Mouse (Mus musculus): ENCODE measurements at regions not wholly inside any gene's neighbourhood (a gene's known extent, or its start where the extent isn't known, plus 50 kb on each side); places are given as distances from the start of the nearest gene placed in this dataset.

- DNase-seq (ENCODE audit: low spot score) (no peak), ATAC-seq (ENCODE audit: insufficient read depth, low read depth) (no peak)
- Histone ChIP-seq H3K27ac (ENCODE audit: low read depth) (no peak overlapping the region), H3K4me2 (ENCODE audit: low read depth, low read length) (no peak overlapping the region), H3K4me1 (ENCODE audit: control insufficient read depth, insufficient read depth) (no peaks in the 10 kb centered on the region), H3K36me3 (replicated peaks; ENCODE audit: control insufficient read depth, insufficient read depth, low read length) (no peaks in the 10 kb centered on the region), H3K4me3 (ENCODE audit: low read depth, low read length) (no peak overlapping the region), H3K9me3 (replicated peaks; ENCODE audit: control insufficient read depth, low read length) (no peaks in the 10 kb centered on the region), H3K27me3 (ENCODE audit: control insufficient read depth, insufficient read depth, low read length) (no peaks in the 10 kb centered on the region), H3K9ac (replicated peaks; ENCODE audit: low read depth, low read length) (no peak overlapping the region)
- WGBS, result 56% methylated on average over 9 of the region's 9 CpGs
- no peak for TF ChIP-seq EP300 (IDR thresholded peaks at IDR 0.05; ENCODE audit: low read depth)
- no peak for TF ChIP-seq CTCF (IDR thresholded peaks at IDR 0.05; ENCODE audit: low read depth)
Observed at GRCm38 (mm10) chr10:111787175-111787574, 185.3 kb upstream of the Krr1 start.

DNA sequence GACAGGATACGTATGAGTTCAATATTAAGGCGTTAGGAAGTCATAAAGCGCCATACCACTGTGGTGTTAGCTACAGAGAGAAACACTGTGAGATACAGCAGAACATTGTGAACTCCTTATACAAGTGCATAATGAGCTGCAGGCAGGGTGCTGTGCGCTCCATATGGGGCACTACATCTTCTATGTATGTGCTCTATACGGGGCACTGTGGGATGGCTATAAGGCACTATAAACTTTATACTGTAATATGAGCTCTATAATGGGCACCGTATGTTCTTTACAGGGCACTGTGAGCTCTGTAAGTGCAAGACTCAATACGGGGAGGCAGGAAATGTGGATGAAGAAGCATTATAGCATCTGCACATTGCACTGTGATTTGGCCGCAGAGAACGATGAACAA, 183.2 kb upstream of the Krr1 start:
- H3K27me3 ChIP-seq (ENCODE audit: control insufficient read depth, insufficient read depth, low read length), result no peaks in the 10 kb centered on the region
- no peak for TF ChIP-seq EP300 (IDR thresholded peaks at IDR 0.05; ENCODE audit: low read depth)
- no peak for TF ChIP-seq CTCF (IDR thresholded peaks at IDR 0.05; ENCODE audit: low read depth)
- no peak overlapping the region for H3K4me2 ChIP-seq (ENCODE audit: low read depth, low read length)
- H3K36me3 ChIP-seq (replicated peaks; ENCODE audit: control insufficient read depth, insufficient read depth, low read length), result no peaks in the 10 kb centered on the region
- WGBS, result 93% methylated on average over 9 of the region's 9 CpGs
- DNase-seq (ENCODE audit: low spot score) (no peak), ATAC-seq (ENCODE audit: insufficient read depth, low read depth) (no peak)
- no peaks in the 10 kb centered on the region for H3K4me1 ChIP-seq (ENCODE audit: control insufficient read depth, insufficient read depth)
- no peak overlapping the region for H3K4me3 ChIP-seq (ENCODE audit: low read depth, low read length)
- H3K9me3 ChIP-seq (replicated peaks; ENCODE audit: control insufficient read depth, low read length), result no peaks in the 10 kb centered on the region
- no peak overlapping the region for H3K9ac ChIP-seq (replicated peaks; ENCODE audit: low read depth, low read length)
- no peak overlapping the region for H3K27ac ChIP-seq (ENCODE audit: low read depth)

DNA sequence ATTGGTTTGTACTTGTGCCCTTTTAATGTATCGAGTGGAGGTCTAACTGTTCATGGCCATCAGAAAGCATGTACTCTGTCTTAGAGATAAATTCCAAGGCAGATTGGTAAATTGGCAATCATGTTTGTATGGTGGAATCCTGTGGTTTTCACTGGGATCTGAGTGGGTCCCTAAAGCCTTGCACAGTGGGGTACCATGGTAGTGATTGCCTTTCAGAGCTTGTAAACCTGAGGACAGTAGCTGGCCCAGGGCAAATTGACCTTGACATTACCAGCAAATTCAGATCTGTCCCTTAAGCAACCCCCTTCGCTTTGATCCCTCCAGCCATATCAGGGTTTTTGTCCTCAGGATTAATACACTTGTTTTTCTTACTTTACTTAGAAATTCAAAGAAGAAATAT, 181.6 kb upstream of the Krr1 start:
- TF ChIP-seq EP300 (IDR thresholded peaks at IDR 0.05; ENCODE audit: low read depth) (no peak), CTCF (IDR thresholded peaks at IDR 0.05; ENCODE audit: low read depth) (no peak)

GRCm38 (mm10) chr10:111795056-111795455, 177.4 kb upstream of the Krr1 start:
- Histone ChIP-seq H3K27ac (ENCODE audit: low read depth) (no peak overlapping the region), H3K27me3 (ENCODE audit: control insufficient read depth, insufficient read depth, low read length) (no peaks in the 10 kb centered on the region), H3K4me1 (ENCODE audit: control insufficient read depth, insufficient read depth) (peaks cover 5% of the 10 kb centered on the region; the same call in 1 of the 2 replicates), H3K4me2 (ENCODE audit: low read depth, low read length) (no peak overlapping the region), H3K9me3 (replicated peaks; ENCODE audit: control insufficient read depth, low read length) (no peaks in the 10 kb centered on the region), H3K9ac (replicated peaks; ENCODE audit: low read depth, low read length) (no peak overlapping the region), H3K4me3 (ENCODE audit: low read depth, low read length) (no peak overlapping the region), H3K36me3 (replicated peaks; ENCODE audit: control insufficient read depth, insufficient read depth, low read length) (no peaks in the 10 kb centered on the region)
- TF ChIP-seq CTCF (IDR thresholded peaks at IDR 0.05; ENCODE audit: low read depth), result no peak
- no peak for TF ChIP-seq EP300 (IDR thresholded peaks at IDR 0.05; ENCODE audit: low read depth)
- 41% methylated on average over 5 of the region's 5 CpGs for WGBS
- ATAC-seq (ENCODE audit: insufficient read depth, low read depth) (no peak), DNase-seq (ENCODE audit: low spot score) (no peak)

More for the DNA sequence above, 181.6 kb upstream of the Krr1 start:
- H3K4me3 ChIP-seq (ENCODE audit: low read depth, low read length), result no peak overlapping the region
- H3K27ac ChIP-seq (ENCODE audit: low read depth), result no peak overlapping the region
- DNase-seq (ENCODE audit: low spot score) (no peak), ATAC-seq (ENCODE audit: insufficient read depth, low read depth) (no peak)
- H3K9me3 ChIP-seq (replicated peaks; ENCODE audit: control insufficient read depth, low read length), result no peaks in the 10 kb centered on the region
- H3K27me3 ChIP-seq (ENCODE audit: control insufficient read depth, insufficient read depth, low read length), result no peaks in the 10 kb centered on the region
- no peak overlapping the region for H3K9ac ChIP-seq (replicated peaks; ENCODE audit: low read depth, low read length)
- peaks cover 5% of the 10 kb centered on the region; the same call in 1 of the 2 replicates for H3K4me1 ChIP-seq (ENCODE audit: control insufficient read depth, insufficient read depth)
- WGBS, result 88% methylated on average over 2 of the region's 2 CpGs
- no peak overlapping the region for H3K4me2 ChIP-seq (ENCODE audit: low read depth, low read length)
- H3K36me3 ChIP-seq (replicated peaks; ENCODE audit: control insufficient read depth, insufficient read depth, low read length), result no peaks in the 10 kb centered on the region

DNA sequence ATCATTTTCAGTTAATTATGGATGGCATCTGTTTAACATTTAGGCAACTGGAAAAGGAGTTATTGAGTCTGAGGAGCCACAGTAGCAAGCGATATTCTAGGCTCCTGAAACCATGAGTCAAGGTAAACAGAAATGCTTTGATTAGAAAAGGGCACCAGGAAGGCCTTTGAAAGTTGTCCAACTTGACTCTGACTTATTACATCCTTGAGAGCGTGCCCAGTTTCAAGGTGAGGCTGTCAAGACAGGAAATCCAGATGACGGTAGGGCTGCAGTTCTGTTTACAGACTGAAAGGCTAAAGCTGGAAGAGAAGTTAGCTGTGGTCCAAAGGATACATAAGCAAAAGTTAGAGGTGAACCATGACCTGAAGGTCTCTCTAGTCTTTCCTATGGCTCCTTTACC, 176.7 kb upstream of the Krr1 start:
- Histone ChIP-seq H3K4me1 (ENCODE audit: control insufficient read depth, insufficient read depth) (peaks cover 7% of the 10 kb centered on the region; the same call in 1 of the 2 replicates), H3K9ac (replicated peaks; ENCODE audit: low read depth, low read length) (no peak overlapping the region), H3K4me3 (ENCODE audit: low read depth, low read length) (no peak overlapping the region), H3K27me3 (ENCODE audit: control insufficient read depth, insufficient read depth, low read length) (no peaks in the 10 kb centered on the region), H3K27ac (ENCODE audit: low read depth) (no peak overlapping the region), H3K9me3 (replicated peaks; ENCODE audit: control insufficient read depth, low read length) (no peaks in the 10 kb centered on the region), H3K4me2 (ENCODE audit: low read depth, low read length) (no peak overlapping the region), H3K36me3 (replicated peaks; ENCODE audit: control insufficient read depth, insufficient read depth, low read length) (no peaks in the 10 kb centered on the region)
- DNase-seq (ENCODE audit: low spot score) (no peak), ATAC-seq (ENCODE audit: insufficient read depth, low read depth) (no peak)
- 71% methylated on average over 3 of the region's 3 CpGs for WGBS
- TF ChIP-seq CTCF (IDR thresholded peaks at IDR 0.05; ENCODE audit: low read depth), result no peak
- no peak for TF ChIP-seq EP300 (IDR thresholded peaks at IDR 0.05; ENCODE audit: low read depth)

GRCm38 (mm10) chr10:111798851-111799281, 173.6 kb upstream of the Krr1 start:
- WGBS, result 86% methylated on average over 7 of the region's 7 CpGs

More at GRCm38 (mm10) chr10:111798851-111799281, 173.6 kb upstream of the Krr1 start:
- no peak overlapping the region for H3K4me2 ChIP-seq (ENCODE audit: low read depth, low read length)
- no peak for ATAC-seq (ENCODE audit: insufficient read depth, low read depth)
- H3K4me3 ChIP-seq (ENCODE audit: low read depth, low read length), result no peak overlapping the region
- H3K36me3 ChIP-seq (replicated peaks; ENCODE audit: control insufficient read depth, insufficient read depth, low read length), result no peaks in the 10 kb centered on the region
- H3K9ac ChIP-seq (replicated peaks; ENCODE audit: low read depth, low read length), result no peak overlapping the region
- no peak for DNase-seq (ENCODE audit: low spot score)
- H3K27ac ChIP-seq (ENCODE audit: low read depth), result no peak overlapping the region
- H3K9me3 ChIP-seq (replicated peaks; ENCODE audit: control insufficient read depth, low read length), result no peaks in the 10 kb centered on the region
- H3K4me1 ChIP-seq (ENCODE audit: control insufficient read depth, insufficient read depth), result peaks cover 21% of the 10 kb centered on the region
- TF ChIP-seq CTCF (IDR thresholded peaks at IDR 0.05; ENCODE audit: low read depth), result no peak
- TF ChIP-seq EP300 (IDR thresholded peaks at IDR 0.05; ENCODE audit: low read depth), result no peak
- H3K27me3 ChIP-seq (ENCODE audit: control insufficient read depth, insufficient read depth, low read length), result no peaks in the 10 kb centered on the region

All from heart, postnatal 0 days (tissue).